10 mouse cellular contexts compared by ENCODE assay signal in the genomic region with DNA sequence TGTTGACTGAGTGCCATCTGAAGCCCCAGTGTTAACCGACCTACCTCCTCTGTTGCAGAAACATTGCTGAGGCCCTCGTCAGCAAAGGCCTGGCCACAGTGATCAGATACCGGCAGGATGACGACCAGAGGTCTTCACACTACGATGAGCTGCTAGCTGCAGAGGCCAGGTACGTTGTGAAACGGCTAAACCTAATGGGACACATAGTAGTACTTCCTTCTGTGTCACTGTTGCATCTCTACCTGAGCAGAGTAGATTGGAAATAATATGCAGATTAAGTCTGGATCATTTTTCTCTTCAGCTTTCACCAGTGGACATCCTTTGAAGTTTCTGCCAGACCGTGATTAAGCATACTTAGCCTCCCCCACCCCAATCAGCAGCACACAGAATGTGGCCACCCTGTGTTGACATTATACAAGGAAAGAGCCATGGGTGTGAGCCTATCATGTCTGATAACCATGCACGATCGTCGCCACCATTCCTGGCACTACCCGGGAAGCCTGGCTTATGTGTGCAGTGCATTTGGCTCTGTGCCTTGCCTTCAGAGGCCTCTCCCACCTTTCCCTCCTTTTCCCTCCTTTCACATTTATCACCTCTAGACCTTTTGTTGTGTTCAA.
DNase-seq lines count a peak whose midpoint lies in the region; ATAC-seq lines count a peak whose summit lies in the region.
"Had no signal": no experiment of that assay in that cellular context is flagged by ENCODE, and none has a peak within 500 bp of the region (broad histone marks: within the 10 kb centered on the region; RNA-seq: fewer than 3 reads in every experiment).

No protein-coding gene starts in this region.

- H3K4me1 ChIP-seq in kidney, embryonic 15.5 days: peaks cover 20% of the 10 kb centered on the region
- peaks cover 71% of the 10 kb centered on the region for H3K4me1 ChIP-seq in erythroblast, embryonic 14.5 days (ENCODE audit: control insufficient read depth)
- peaks cover 68% of the 10 kb centered on the region for H3K4me1 ChIP-seq in liver, embryonic 15.5 days (replicated peaks)

- no peak for ATAC-seq in kidney, embryonic 15.5 days (replicated peaks; ENCODE audit: low FRiP score)
- ATAC-seq in liver, embryonic 15.5 days (ENCODE audit: insufficient read depth): peak; percentile 85

- no peak overlapping the region for H3K4me2 ChIP-seq in kidney, embryonic 15.5 days
- peak overlapping the region; percentile 32 for H3K4me2 ChIP-seq in liver, embryonic 15.5 days
- H3K4me2 ChIP-seq: limb, embryonic 15.5 days had no signal

- no peak overlapping the region for H3K9ac ChIP-seq in kidney, embryonic 15.5 days
- H3K9ac ChIP-seq in liver, embryonic 15.5 days: no peak overlapping the region
- H3K9ac ChIP-seq: limb, embryonic 15.5 days had no signal

- H3K9me3 ChIP-seq in kidney, embryonic 15.5 days (replicated peaks): no peaks in the 10 kb centered on the region
- no peaks in the 10 kb centered on the region for H3K9me3 ChIP-seq in erythroblast, embryonic 14.5 days (ENCODE audit: control insufficient read depth, low read length)
- no peaks in the 10 kb centered on the region for H3K9me3 ChIP-seq in liver, embryonic 15.5 days (replicated peaks)
- H3K9me3 ChIP-seq: forebrain, embryonic 10.5 days; limb, embryonic 15.5 days had no signal

- no peaks in the 10 kb centered on the region for H3K27me3 ChIP-seq in kidney, embryonic 15.5 days
- no peaks in the 10 kb centered on the region for H3K27me3 ChIP-seq in erythroblast, embryonic 14.5 days (ENCODE audit: control insufficient read depth)
- no peaks in the 10 kb centered on the region for H3K27me3 ChIP-seq in liver, embryonic 15.5 days
- H3K27me3 ChIP-seq: limb, embryonic 15.5 days had no signal

- no peak for DNase-seq in kidney, postnatal 36 days
- peak; percentile 28 to 42 for DNase-seq in cerebellum, adult 18-20 months
- no peak for DNase-seq in urinary bladder, adult 18-20 months (ENCODE audit: low spot score in 2 of 2)
- no peak for DNase-seq in adipocyte (ENCODE audit: low spot score)
- no peak for DNase-seq in Muller cell, postnatal 12 days (ENCODE audit: inconsistent ontology term)

- 61% methylated on average over 12 of the region's 12 CpGs for WGBS in kidney, embryonic 15.5 days
- 33% methylated on average over 12 of the region's 12 CpGs for WGBS in liver, embryonic 15.5 days (ENCODE audit: insufficient replicate concordance)

- peak overlapping the region; percentile 20; the same call in 1 of the 2 replicates for H3K27ac ChIP-seq in kidney, embryonic 15.5 days
- H3K27ac ChIP-seq in liver, embryonic 15.5 days (replicated peaks): peak overlapping the region; percentile 83
- H3K27ac ChIP-seq: forebrain, embryonic 10.5 days; limb, embryonic 15.5 days had no signal

- H3K36me3 ChIP-seq in kidney, embryonic 15.5 days: peaks cover 22% of the 10 kb centered on the region; the same call in 1 of the 2 replicates
- peaks cover 32% of the 10 kb centered on the region for H3K36me3 ChIP-seq in erythroblast, embryonic 14.5 days (ENCODE audit: control insufficient read depth)
- peaks cover 17% of the 10 kb centered on the region; the same call in 1 of the 2 replicates for H3K36me3 ChIP-seq in liver, embryonic 15.5 days (replicated peaks)

- no peak overlapping the region for H3K4me3 ChIP-seq in kidney, embryonic 15.5 days (replicated peaks)
- H3K4me3 ChIP-seq in erythroblast, embryonic 14.5 days (replicated peaks): peak overlapping the region; percentile 37
- no peak overlapping the region for H3K4me3 ChIP-seq in liver, embryonic 15.5 days (replicated peaks)
- H3K4me3 ChIP-seq: forebrain, embryonic 10.5 days; limb, embryonic 15.5 days had no signal

Comparison
In these comparisons a context has a peak if more than half of its experiments do, and no peak if none do; other contexts are left out.
1. DNase-seq: peak in cerebellum, adult 18-20 months (2 of 2); none in kidney, postnatal 36 days (0 of 2), urinary bladder, adult 18-20 months (0 of 2), adipocyte (single experiment) and Muller cell, postnatal 12 days (single experiment).